Mouse (Mus musculus): ENCODE data around the gene Plekhg2.
A peak's percentile ranks its signal among the peaks of the same experiment; 100 is the strongest.

Plekhg2 gene

DNA sequence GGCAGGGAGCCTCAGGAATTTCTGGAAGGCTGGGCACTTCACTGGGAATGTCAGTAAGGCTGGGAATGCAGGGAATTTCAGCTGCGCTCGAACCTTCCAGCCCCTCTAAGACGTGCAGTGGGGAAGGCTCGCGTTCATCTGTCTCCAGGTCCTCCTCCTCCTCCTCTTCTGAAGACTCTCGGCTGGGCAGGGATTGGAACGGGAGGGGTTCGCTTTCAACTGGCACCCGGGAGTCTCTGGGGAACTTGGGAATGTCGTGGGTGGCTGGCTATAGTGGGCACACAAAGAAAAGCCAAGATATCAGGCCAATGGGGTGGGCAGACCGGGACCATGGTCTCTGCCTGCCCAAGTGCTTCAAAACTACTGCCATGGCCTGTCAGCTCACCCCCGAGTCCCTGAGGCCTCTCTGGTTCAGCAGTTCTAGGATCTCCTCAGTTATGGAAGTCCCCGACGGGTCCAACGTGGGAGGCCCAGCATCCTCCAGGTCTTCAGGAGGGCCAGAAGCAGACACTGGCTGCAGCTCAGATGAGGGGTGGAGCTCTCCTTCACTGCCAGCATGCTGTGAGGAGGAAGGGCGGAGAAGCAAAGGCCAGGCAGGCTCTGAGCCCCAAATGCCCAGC, 9.8 kb downstream of the Plekhg2 start:
- DNase-seq, result no peak

DNA sequence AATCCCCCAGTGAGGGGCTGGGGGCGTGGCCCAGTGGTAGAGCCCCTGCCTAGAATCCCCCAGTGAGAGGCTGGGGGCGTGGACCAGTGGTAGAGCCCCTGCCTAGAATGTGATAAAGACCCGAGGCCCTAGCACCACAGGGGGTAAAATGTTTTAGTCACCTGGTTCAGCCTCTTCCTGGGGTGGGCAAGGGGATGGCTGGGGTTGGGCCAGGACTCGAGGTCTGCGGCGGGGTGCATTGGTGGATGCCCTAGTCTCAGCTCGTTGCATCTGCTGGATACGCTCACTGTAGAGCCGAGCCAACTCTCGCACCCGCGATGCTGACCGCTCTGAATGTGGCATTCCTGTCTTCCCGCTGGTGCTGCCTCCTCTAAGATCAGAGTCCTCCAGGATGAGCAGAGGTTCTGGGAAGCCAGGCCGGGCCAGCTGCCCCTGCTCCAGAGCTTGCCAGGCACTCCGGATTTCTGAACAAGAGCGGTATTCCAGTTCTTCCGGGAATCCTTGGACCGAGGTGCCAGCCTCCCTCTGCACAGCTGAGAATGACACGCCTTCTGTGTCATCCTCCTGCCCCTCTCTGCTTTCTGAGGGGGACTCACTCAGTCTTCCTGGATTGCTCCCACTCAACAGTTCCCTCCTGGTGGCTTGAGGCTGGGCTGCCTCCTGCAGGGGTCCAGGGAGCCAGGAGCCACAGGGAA, 10.6 kb downstream of the Plekhg2 start:
- no peak for DNase-seq

DNA sequence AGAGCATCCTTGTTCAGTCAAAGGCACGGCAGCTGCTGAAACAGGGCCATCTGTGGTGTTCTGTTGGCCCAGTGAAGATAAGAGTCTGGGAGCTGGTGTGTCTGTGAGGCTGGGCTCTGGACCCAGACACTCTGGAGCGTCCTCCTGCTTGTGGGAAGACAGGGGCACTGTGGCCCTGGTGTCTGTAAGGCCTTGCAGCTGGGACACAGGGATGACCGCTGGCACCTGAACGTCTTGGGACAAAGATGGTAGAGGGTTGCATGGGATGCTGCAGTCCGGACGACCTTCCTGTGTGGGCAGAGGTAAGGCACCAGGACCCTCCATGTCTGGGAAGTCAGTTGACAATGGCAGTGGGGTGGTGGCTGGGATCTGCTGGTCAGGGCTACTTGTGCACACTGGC, 12.1 kb downstream of the Plekhg2 start:
- no peak for DNase-seq

DNA sequence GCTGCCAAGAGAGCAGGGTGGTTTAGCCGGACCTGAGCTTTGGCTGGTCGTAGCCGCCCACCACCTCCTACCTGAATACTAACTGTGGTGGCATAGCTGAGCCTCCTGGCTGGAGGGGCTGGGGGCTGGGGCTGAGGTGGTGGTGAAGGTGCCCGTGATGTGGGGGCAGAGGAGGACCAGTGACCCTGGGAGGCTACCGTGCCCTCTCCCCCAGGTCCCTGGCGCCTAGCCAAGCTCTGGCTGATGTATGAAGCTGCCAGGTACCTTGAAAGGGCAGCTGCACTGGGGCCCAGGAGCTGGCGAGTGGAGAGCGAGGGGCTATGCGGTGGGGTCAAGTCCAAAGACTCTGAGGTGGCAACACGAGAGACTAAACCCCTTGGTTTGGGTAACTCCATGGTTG, 12.5 kb downstream of the Plekhg2 start:
- no peak for DNase-seq

DNA sequence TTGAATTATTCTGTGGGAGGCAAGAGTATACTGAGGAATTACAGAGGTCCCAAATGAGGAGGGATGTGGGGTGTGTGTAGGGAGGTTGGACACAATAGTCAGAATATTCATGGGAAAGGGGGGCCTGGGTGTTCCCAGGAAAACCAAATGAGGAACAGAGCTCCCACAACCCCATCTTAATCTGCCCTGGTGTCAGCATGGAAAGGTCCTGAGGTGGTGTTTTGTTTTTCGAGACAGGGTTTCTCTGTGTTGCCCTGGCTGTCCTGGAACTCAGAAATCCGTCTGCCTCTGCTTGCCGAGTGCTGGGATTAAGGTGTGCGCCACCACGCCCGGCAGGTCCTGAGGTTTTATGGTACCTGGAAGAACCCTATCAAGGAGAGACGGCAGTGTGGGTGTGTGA, 14.0 kb downstream of the Plekhg2 start:
- no peak for DNase-seq

DNA sequence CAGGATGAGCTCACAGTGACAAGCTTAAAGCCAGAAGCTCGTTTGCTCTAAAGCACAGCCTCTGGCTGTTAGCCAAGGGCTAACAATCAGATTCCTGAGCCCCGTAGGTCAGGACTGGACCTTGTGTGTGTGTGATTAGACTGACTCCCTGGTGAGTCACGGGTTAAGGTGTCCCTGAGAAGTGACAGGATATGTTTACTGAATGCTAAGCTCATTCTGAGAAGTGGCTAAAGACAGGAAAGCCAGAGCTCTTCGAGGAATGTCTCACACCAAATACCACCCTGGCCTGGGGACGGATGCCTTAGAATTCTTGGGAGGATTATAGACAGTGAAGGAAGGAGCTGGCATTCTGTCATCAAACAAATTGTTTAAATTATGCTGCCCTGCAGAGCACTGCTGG, 14.4 kb downstream of the Plekhg2 start:
- peak; percentile 53 for DNase-seq

DNA sequence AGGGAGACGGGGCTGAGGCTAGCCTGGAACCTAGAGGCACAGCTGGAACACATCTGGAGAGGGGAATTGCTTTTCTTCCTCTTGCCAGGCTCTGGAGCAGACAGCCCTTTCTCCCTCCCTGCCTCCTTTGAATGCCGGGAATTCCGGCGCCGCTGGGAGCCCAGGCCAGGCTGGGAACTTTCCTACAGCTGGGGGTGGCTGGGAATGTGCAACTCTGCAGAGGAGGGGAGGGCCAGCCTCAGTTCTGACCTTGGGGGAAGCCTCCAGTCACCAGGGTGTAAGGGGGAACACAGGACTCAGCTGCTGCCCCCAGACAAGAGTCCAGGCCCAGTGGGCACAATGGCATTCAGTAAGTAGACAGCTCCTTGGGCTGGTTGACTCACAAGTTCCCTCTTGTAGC, 15.4 kb downstream of the Plekhg2 start:
- peak; percentile 85 for DNase-seq

DNA sequence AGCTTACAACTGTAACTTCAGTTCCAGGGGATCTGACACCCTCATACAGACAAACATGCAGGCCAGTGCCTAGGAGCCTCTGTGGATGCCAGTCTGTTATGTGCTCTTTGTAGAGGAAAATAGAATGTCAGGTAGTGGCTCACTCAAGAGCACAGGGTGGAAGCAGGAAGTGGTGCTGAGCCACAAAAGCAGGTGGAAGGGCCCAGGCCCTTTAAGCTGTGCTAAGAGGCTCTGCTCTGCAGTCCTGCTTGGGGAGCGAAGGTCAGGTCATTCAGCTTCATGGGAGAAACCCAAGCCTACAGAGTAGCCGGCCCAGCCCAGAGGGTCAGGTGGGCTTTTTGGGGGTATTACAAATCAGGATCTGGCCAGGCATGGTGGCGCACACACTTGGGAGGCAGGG, 17.2 kb downstream of the Plekhg2 start:
- DNase-seq, result no peak

DNA sequence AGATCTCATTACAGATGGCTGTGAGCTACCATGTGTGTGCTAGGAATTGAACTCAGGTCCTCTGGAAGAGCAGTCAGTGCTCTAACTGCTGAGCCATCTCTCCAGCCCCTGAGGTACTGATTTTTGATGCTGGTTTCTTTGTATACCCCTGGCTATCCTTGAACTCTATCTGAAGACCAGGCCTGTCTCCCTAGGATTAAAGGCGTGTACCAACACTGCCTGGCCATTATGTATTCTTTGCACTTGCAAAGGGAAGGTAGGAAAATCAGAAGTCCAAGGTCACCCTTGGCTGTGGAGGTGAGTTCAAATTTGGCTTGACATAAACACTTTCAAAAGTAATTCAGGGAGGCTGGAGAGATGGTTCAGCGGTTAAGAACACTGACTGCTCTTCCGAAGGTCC, 17.8 kb downstream of the Plekhg2 start:
- no peak for DNase-seq

DNA sequence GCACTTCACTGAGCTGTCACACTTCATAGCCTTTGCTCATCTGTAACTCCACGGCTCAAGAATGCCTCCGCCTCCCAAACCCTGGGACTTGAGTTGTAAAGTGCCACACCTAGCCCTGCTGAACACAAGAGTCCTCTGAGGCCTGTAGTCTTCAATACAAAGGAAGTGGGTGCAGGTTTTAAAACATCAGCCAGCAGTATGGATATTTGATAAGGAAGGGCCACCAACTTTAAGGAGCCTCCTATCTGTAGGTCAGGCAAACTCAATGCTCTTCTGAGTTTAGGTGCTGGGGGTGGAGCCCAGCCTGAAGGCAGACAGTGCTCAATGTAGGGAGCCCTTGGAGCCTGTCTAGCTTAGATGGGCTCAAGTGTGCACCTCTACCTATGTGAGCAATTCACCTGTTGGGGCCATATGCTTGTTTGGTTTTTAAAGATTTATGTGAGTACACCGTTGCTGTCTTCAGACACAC, 18.3 kb downstream of the Plekhg2 start:
- no peak for DNase-seq

DNA sequence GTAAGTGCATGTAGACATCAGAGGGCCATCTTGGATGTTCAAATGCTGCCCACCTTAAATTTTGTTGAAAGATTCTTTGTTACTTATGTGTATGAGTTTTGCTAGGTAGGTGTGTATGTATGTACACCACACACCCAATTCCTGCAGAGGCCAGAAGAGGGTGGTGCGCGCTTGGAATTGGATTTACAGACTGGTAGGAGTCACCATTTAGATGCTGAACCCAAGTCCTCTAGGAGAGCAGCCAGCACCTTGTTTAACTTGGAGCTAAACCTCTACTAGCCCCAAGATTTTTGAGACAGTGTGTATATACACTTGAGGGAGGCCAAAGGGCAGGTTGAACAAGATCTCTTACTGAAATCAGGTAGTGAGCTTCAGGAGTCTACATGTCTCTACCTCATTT, 19.1 kb downstream of the Plekhg2 start:
- DNase-seq, result no peak

DNA sequence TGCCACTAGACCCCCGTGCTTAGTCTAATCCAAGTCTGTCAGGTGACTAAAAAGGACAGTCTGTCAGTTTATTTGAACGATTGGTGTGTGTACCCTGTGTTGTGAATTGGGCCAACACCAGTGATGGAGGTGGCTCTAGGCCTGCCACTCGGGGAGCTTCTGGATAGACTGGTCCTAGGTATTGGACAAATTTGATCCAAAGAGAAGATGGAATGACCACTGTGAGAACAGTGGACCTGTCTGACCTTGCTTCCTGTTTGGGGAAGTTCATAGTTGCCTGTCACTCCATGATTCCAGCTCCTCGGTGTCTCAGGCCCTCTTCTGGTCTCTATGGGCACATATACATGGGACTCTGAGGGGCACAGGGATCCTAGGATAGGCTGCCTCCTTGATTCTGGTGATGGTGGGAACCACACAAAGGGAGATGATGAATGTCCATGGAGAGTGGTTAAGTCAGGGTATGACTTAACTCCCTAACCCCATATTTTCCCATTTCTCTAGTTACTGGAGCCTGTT, 20.7 kb downstream of the Plekhg2 start:
- no peak for DNase-seq

DNA sequence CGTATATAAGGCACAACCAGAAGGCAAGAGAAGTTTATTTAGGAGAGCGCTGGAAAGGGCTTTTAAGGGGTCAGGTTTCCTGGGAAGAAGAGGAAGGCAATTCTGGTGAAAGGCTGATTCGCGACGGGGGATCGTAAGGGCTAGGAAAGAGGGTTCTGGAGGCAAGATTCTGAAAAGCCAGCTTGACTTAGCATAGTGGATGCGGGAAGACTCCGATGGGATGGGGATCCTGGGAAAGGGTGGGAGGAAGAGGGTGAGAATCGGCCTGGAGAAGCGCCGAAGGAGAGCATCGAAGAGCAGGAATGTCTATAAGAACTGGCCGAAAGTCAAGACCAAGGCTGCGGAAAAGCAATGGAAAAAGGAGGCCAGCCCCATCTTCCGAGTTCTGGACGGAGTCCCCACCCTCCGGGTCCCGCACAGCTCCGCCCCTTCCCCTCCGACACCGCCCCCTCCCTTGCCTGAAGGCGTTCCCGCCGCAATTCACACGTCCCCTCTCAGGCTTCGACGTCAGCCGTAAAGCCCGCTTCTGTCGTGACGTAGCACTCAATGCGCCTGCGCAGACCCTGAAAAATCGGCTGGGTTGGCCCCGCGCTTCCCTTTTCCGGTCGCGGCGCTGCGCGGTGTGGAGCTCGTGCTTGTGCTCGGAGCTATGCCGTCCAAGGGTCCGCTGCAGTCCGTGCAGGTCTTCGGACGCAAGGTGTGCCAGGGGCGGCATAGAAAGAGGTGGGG, 22.1 kb downstream of the Plekhg2 start, which contains the start of gene Rps16:
Gene Rps16, plus strand, starts transcription at position 498 of the 729 bp plus-strand sequence.
- DNase-seq, result peak; percentile 98

DNA sequence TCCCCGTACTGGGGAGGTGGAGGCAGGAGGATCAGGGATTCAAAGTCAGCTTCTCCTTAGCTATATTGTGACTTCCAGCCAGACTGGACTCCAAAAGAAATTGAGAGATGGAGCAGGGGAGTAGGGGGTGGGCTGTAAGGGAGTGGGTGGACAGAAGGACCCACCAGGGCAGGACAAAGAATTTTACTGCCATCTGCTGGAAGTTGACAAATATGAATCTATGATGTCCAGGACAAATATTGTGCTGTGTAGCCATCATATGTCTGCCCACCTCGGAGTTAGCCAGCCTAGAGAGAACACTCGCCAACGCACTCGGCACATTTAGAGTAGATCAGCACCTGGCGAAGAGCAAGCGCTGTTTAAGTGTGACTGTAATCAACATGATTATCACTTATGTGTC, 23.8 kb downstream of the Plekhg2 start:
- DNase-seq, result no peak

DNA sequence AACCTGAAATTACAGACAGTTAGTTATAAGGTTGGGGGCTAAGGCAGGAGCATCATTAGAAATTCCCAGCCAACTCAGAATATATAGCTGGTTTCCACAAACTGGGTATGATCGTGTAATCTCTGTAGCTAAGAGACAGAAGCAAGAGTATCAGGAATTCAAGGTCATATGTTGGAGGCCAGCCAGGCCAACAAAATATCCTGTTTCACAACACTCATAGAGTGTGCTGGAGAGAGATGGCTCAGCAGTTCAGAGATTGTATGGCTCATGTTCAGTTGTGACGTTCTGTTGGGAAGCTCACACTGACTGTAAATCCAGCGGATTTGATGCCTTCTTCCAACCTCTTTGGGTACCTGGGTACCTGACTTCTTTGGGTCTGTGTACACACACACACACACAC, 24.7 kb downstream of the Plekhg2 start:
- DNase-seq, result peak; percentile 37

DNA sequence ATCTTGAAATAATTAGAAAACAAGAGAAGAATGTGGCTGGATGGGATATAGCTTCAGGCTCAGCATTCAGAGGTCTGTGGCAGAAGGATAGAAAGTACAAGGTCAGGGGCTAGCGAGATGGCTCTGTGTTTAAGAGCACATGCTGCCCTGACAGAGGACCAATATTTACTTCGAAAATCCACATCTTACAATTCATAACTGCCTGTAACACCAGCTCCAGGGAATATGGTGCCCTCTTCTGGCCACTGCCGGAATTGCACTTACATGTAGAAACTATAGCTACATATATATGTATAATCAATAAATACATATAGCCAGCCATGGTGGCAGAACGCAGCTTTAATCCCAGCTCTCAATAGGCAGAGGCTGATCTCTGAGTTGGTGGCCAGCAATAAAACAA, 27.8 kb downstream of the Plekhg2 start:
- peak; percentile 49 for DNase-seq

DNA sequence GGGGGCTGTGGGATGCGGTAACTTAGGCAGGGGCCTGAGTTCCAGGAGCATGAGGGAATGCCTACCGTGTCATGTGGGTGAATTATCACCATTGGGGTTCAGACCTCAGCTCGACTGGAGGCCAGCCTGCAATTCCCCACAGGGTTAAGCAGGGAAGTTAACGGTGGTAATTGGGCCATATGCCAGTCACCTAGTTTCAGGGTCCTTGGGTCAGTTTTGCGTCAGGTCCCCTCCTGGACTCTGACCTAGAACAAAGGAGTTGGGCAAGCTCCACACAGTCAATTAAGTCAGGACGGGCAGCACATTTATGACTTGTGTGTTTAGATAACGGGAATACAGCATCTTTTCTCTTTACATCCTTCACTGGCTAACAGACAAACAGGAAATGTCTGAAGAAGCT, 31.0 kb downstream of the Plekhg2 start:
- DNase-seq, result no peak

DNA sequence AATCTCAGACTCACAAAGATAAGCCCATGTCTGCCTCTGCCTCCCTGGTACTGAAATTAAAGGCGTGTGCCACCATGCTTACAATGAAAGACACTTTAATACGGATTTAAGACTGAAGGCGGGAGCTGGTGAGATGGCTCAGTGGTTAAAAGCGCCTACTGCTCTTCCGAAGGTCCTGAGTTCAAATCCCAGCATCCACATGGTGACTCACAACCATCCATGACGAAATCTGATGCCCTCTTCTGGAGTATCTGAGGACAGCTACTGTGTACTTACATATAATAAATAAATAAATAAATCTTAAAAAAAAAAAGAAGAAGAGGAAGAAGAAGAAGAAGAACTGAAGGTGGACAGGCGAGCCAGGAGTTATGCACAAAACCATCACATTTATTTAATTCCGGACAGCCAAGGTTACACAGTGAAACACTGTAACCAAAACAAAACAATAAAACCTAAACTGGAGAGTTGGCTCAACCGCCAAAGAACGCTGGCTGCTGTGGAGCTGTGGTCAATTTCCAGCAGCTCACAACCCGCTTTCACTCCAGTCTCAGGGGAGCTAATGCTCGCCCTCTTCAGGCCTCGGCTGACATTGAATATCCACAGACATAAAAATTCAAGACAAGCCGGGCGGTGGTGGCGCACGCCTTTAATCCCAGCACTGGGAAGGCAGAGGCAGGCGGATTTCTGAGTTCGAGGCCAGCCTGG, 33.0 kb downstream of the Plekhg2 start:
- peak; percentile 74 for DNase-seq

DNA sequence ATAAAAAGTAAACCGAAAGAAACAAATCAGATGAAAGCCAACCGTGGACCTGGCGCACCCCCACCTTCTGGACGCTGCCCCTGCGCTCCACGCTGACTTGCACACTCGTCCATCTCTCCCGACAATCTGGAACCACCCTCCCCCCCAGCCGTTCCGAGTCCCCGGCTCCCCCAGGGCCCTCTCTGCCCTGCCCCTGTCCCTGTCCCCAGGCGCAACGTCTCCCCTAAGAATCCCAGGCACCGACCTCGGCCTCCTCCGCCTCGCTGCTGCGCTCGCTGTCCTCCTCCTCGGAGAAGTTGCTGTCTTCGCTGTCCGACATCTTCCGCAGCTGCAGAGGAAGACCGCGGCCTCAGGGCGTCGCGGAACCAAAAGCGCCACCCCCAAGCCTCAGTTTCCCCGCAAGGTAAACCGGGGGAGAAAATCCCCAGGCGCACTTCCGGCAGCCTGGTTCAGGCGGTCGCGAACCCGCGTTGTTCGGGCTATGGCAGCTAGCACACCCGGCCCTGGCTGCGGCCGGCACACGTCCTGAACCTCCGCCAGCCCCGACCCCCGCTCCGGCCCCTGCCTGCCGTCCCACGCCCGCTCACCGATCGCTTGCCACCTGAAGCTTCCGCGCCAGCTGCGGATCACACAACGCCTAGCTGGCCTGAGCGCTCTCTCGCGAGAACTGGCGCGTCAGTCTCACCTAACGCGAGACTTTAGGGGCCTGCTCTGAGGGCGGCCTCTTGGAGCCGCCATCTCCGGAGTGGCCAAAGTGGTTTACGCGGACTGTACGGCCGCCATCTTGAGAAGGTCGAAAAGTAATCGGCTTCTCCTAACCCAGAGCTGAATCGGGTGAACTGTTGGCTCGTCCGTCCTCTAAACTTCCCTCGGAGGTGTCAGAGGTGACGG, 34.0 kb downstream of the Plekhg2 start, which contains the start of gene Supt5:
Gene Supt5, minus strand, starts transcription at position 639 of the 891 bp plus-strand sequence.
- DNase-seq, result peak; percentile 99

DNA sequence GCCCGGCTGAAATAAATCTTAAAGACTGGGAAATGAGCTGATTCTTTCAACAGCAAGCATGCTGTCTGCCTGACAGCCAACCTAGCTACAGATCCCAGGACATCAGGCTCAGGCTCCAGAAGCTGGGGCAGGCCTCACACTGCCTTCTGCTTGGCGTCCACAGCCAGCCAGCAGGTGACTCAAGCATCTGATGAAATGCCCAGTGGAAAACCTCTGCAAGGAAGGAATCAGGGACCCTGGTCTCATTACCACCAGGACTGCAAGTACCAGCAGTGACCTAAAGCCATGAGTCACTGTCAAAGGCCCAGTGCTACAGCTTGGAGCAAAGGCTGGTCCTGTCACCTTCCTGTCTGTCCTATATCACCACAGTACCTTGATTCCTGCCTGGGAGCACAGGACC, 36.9 kb downstream of the Plekhg2 start:
- no peak for DNase-seq

DNA sequence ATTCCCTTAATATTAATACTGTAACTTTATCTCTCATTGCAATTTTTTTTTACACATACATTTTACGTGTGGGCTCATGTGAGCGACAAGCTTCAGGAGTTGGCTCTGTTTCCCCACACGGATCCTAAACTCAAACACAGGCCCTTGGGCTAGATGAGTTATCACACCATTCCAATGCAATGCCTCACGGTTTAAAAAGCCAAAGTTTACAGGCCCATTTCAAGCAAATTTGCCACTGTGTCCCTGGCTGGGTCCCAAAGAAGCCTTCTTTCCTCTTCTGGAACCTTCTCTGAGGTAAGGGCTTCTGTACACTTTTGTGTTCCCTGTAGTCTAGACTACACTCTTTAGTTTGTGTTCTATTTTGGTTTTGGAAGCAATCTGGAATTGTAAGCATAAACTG, 37.9 kb downstream of the Plekhg2 start:
- DNase-seq, result no peak

DNA sequence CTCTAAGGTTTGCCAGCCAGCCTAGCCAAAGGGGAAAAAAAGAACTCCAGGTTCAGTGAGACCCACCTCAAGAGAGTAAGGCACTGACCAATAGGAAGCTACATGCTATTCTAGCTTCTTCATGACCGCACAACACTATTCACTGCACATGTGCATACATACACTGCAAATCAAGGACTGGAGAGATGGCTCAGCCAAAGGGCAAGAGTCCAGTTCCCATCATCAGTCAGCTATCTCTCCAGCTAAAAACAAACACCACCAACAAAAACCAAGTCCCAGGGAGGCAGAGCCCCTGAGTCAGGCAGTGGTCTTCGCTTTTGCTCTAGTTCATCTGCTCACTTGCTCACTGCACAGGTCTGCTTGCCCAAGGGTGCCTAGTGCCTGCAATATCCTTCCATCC, 44.1 kb downstream of the Plekhg2 start:
- DNase-seq, result no peak
